Mouse (Mus musculus): ENCODE measurements around the gene Siah2. TPM values are rescaled to one million over a fixed set of nuclear protein-coding genes. Genes with fewer than 3 reads are reported as not detected.

The Siah2 gene
- polyA plus RNA-seq, 1 experiment from 2014 or later, result 3.4 TPM

GRCm38 (mm10) chr3:58680943-58681637, 11.1 kb downstream of the Siah2 start:
- Histone ChIP-seq H3K4me1 (ENCODE audit: control insufficient read depth, low read depth, low read length) (peaks cover 15% of the 10 kb centered on the region), H3K9me3 (replicated peaks; ENCODE audit: control insufficient read depth, low read length) (no peaks in the 10 kb centered on the region), H3K9ac (ENCODE audit: low read depth, low read length) (no peak overlapping the region), H3K27me3 (ENCODE audit: control insufficient read depth, insufficient read depth, low read depth, low read length) (no peaks in the 10 kb centered on the region), H3K4me3 (ENCODE audit: low read depth, low read length) (no peak overlapping the region), H3K4me2 (ENCODE audit: low read depth, low read length) (no peak overlapping the region), H3K36me3 (ENCODE audit: control insufficient read depth, insufficient read depth) (no peaks in the 10 kb centered on the region), H3K27ac (ENCODE audit: low read length) (0 out of 2 replicates have a peak overlapping the region, but pooled peaks have one; percentile 10)
- 58% methylated on average over 7 of the region's 7 CpGs for WGBS (ENCODE audit: insufficient replicate concordance)
- peak; percentile 89 for ATAC-seq (ENCODE audit: low read depth)

- H3K36me3 ChIP-seq (ENCODE audit: control insufficient read depth, insufficient read depth), result no peaks in the 10 kb centered on the region
- peaks cover 15% of the 10 kb centered on the region for H3K4me1 ChIP-seq (ENCODE audit: control insufficient read depth, low read depth, low read length)
- no peak overlapping the region for H3K4me2 ChIP-seq (ENCODE audit: low read depth, low read length)
- 0 out of 2 replicates have a peak overlapping the region, but pooled peaks have one; percentile 9 for H3K27ac ChIP-seq (ENCODE audit: low read length)
- no peak overlapping the region for H3K9ac ChIP-seq (ENCODE audit: low read depth, low read length)
- ATAC-seq (ENCODE audit: low read depth), result no peak
- WGBS (ENCODE audit: insufficient replicate concordance), result 51% methylated on average over 4 of the region's 4 CpGs
- no peaks in the 10 kb centered on the region for H3K27me3 ChIP-seq (ENCODE audit: control insufficient read depth, insufficient read depth, low read depth, low read length)
- H3K4me3 ChIP-seq (ENCODE audit: low read depth, low read length), result no peak overlapping the region
- H3K9me3 ChIP-seq (replicated peaks; ENCODE audit: control insufficient read depth, low read length), result no peaks in the 10 kb centered on the region
These were observed 12.2 kb downstream of the Siah2 start for GRCm38 (mm10) chr3:58679996-58680395.

- WGBS (ENCODE audit: insufficient replicate concordance), result 47% methylated on average over 2 of the region's 2 CpGs
- no peaks in the 10 kb centered on the region for H3K36me3 ChIP-seq (ENCODE audit: control insufficient read depth, insufficient read depth)
- no peak overlapping the region for H3K4me2 ChIP-seq (ENCODE audit: low read depth, low read length)
- no peak overlapping the region for H3K4me3 ChIP-seq (ENCODE audit: low read depth, low read length)
- no peaks in the 10 kb centered on the region for H3K9me3 ChIP-seq (replicated peaks; ENCODE audit: control insufficient read depth, low read length)
- no peak for ATAC-seq (ENCODE audit: low read depth)
- no peak overlapping the region for H3K27ac ChIP-seq (ENCODE audit: low read length)
- H3K9ac ChIP-seq (ENCODE audit: low read depth, low read length), result no peak overlapping the region
- no peaks in the 10 kb centered on the region for H3K27me3 ChIP-seq (ENCODE audit: control insufficient read depth, insufficient read depth, low read depth, low read length)
- H3K4me1 ChIP-seq (ENCODE audit: control insufficient read depth, low read depth, low read length), result peaks cover 15% of the 10 kb centered on the region
These were observed 13.3 kb downstream of the Siah2 start for GRCm38 (mm10) chr3:58678905-58679304.

- 61% methylated on average over 8 of the region's 8 CpGs for WGBS (ENCODE audit: insufficient replicate concordance)
These were observed 13.8 kb downstream of the Siah2 start for GRCm38 (mm10) chr3:58678384-58678783.

GRCm38 (mm10) chr3:58677615-58678014, 14.6 kb downstream of the Siah2 start:
- Histone ChIP-seq H3K27ac (ENCODE audit: low read length) (no peak overlapping the region), H3K9me3 (replicated peaks; ENCODE audit: control insufficient read depth, low read length) (no peaks in the 10 kb centered on the region)
- 57% methylated on average over 3 of the region's 3 CpGs for WGBS (ENCODE audit: insufficient replicate concordance)

More at GRCm38 (mm10) chr3:58678384-58678783, 13.8 kb downstream of the Siah2 start:
- no peak overlapping the region for H3K9ac ChIP-seq (ENCODE audit: low read depth, low read length)
- H3K4me2 ChIP-seq (ENCODE audit: low read depth, low read length), result no peak overlapping the region
- no peak overlapping the region for H3K27ac ChIP-seq (ENCODE audit: low read length)
- ATAC-seq (ENCODE audit: low read depth), result no peak
- peaks cover 12% of the 10 kb centered on the region for H3K4me1 ChIP-seq (ENCODE audit: control insufficient read depth, low read depth, low read length)
- no peak overlapping the region for H3K4me3 ChIP-seq (ENCODE audit: low read depth, low read length)
- H3K27me3 ChIP-seq (ENCODE audit: control insufficient read depth, insufficient read depth, low read depth, low read length), result no peaks in the 10 kb centered on the region
- H3K9me3 ChIP-seq (replicated peaks; ENCODE audit: control insufficient read depth, low read length), result no peaks in the 10 kb centered on the region
- H3K36me3 ChIP-seq (ENCODE audit: control insufficient read depth, insufficient read depth), result no peaks in the 10 kb centered on the region

GRCm38 (mm10) chr3:58673295-58673694, 18.9 kb downstream of the Siah2 start:
- H3K4me2 ChIP-seq (ENCODE audit: low read depth, low read length), result no peak overlapping the region
- no peaks in the 10 kb centered on the region for H3K9me3 ChIP-seq (replicated peaks; ENCODE audit: control insufficient read depth, low read length)
- H3K4me1 ChIP-seq (ENCODE audit: control insufficient read depth, low read depth, low read length), result peaks cover 4% of the 10 kb centered on the region
- H3K27ac ChIP-seq (ENCODE audit: low read length), result no peak overlapping the region
- H3K36me3 ChIP-seq (ENCODE audit: control insufficient read depth, insufficient read depth), result no peaks in the 10 kb centered on the region
- no peak overlapping the region for H3K4me3 ChIP-seq (ENCODE audit: low read depth, low read length)
- H3K9ac ChIP-seq (ENCODE audit: low read depth, low read length), result no peak overlapping the region
- ATAC-seq (ENCODE audit: low read depth), result no peak
- WGBS (ENCODE audit: insufficient replicate concordance), result 74% methylated on average over 5 of the region's 5 CpGs
- no peaks in the 10 kb centered on the region for H3K27me3 ChIP-seq (ENCODE audit: control insufficient read depth, insufficient read depth, low read depth, low read length)

More at GRCm38 (mm10) chr3:58677615-58678014, 14.6 kb downstream of the Siah2 start:
- Histone ChIP-seq H3K4me3 (ENCODE audit: low read depth, low read length) (no peak overlapping the region), H3K27me3 (ENCODE audit: control insufficient read depth, insufficient read depth, low read depth, low read length) (no peaks in the 10 kb centered on the region), H3K9ac (ENCODE audit: low read depth, low read length) (no peak overlapping the region), H3K36me3 (ENCODE audit: control insufficient read depth, insufficient read depth) (no peaks in the 10 kb centered on the region), H3K4me2 (ENCODE audit: low read depth, low read length) (no peak overlapping the region), H3K4me1 (ENCODE audit: control insufficient read depth, low read depth, low read length) (peaks cover 10% of the 10 kb centered on the region)
- ATAC-seq (ENCODE audit: low read depth), result no peak

GRCm38 (mm10) chr3:58672481-58673183, 19.6 kb downstream of the Siah2 start:
- Histone ChIP-seq H3K4me3 (ENCODE audit: low read depth, low read length) (no peak overlapping the region), H3K9me3 (replicated peaks; ENCODE audit: control insufficient read depth, low read length) (no peaks in the 10 kb centered on the region), H3K4me2 (ENCODE audit: low read depth, low read length) (no peak overlapping the region), H3K27me3 (ENCODE audit: control insufficient read depth, insufficient read depth, low read depth, low read length) (no peaks in the 10 kb centered on the region), H3K4me1 (ENCODE audit: control insufficient read depth, low read depth, low read length) (peaks cover 4% of the 10 kb centered on the region), H3K9ac (ENCODE audit: low read depth, low read length) (no peak overlapping the region), H3K36me3 (ENCODE audit: control insufficient read depth, insufficient read depth) (no peaks in the 10 kb centered on the region), H3K27ac (ENCODE audit: low read length) (no peak overlapping the region)
- 49% methylated on average over 4 of the region's 4 CpGs for WGBS (ENCODE audit: insufficient replicate concordance)
- ATAC-seq (ENCODE audit: low read depth), result no peak

GRCm38 (mm10) chr3:58671616-58672250, 20.5 kb downstream of the Siah2 start:
- H3K4me3 ChIP-seq (ENCODE audit: low read depth, low read length), result no peak overlapping the region
- H3K27ac ChIP-seq (ENCODE audit: low read length), result no peak overlapping the region
- H3K4me1 ChIP-seq (ENCODE audit: control insufficient read depth, low read depth, low read length), result no peaks in the 10 kb centered on the region; the same call in 1 of the 2 replicates
- 41% methylated on average over 6 of the region's 6 CpGs for WGBS (ENCODE audit: insufficient replicate concordance)
- H3K36me3 ChIP-seq (ENCODE audit: control insufficient read depth, insufficient read depth), result no peaks in the 10 kb centered on the region
- H3K4me2 ChIP-seq (ENCODE audit: low read depth, low read length), result no peak overlapping the region
- no peak; the same call in 1 of the 2 replicates for ATAC-seq (ENCODE audit: low read depth)
- no peak overlapping the region for H3K9ac ChIP-seq (ENCODE audit: low read depth, low read length)
- H3K9me3 ChIP-seq (replicated peaks; ENCODE audit: control insufficient read depth, low read length), result no peaks in the 10 kb centered on the region
- no peaks in the 10 kb centered on the region for H3K27me3 ChIP-seq (ENCODE audit: control insufficient read depth, insufficient read depth, low read depth, low read length)

GRCm38 (mm10) chr3:58663970-58664369, 28.2 kb downstream of the Siah2 start:
- H3K4me1 ChIP-seq (ENCODE audit: control insufficient read depth, low read depth, low read length), result no peaks in the 10 kb centered on the region
- no peak overlapping the region for H3K9ac ChIP-seq (ENCODE audit: low read depth, low read length)
- no peaks in the 10 kb centered on the region for H3K36me3 ChIP-seq (ENCODE audit: control insufficient read depth, insufficient read depth)
- H3K27me3 ChIP-seq (ENCODE audit: control insufficient read depth, insufficient read depth, low read depth, low read length), result no peaks in the 10 kb centered on the region
- no peak overlapping the region for H3K4me2 ChIP-seq (ENCODE audit: low read depth, low read length)
- WGBS (ENCODE audit: insufficient replicate concordance), result 62% methylated on average over 7 of the region's 7 CpGs
- no peak overlapping the region for H3K27ac ChIP-seq (ENCODE audit: low read length)
- ATAC-seq (ENCODE audit: low read depth), result no peak
- H3K4me3 ChIP-seq (ENCODE audit: low read depth, low read length), result no peak overlapping the region
- no peaks in the 10 kb centered on the region for H3K9me3 ChIP-seq (replicated peaks; ENCODE audit: control insufficient read depth, low read length)

Data from liver, embryonic 16.5 days (tissue).